Mouse (Mus musculus): Measurements from ENCODE around the gene Lyrm7. TPM values are rescaled to one million over a fixed set of nuclear protein-coding genes. Genes with fewer than 3 reads are reported as not detected.
A peak's percentile ranks its signal among the peaks of the same experiment; 100 is the strongest.

Lyrm7 gene
- polyA plus RNA-seq, 1 experiment = 25.3 TPM

- peaks cover 2% of the 10 kb centered on the region for H3K36me3 ChIP-seq (ENCODE audit: control insufficient read depth, insufficient read depth, low read length)
- H3K4me1 ChIP-seq (ENCODE audit: control insufficient read depth, insufficient read depth, low read length) = peaks cover 2% of the 10 kb centered on the region; the same call in 1 of the 2 replicates
- H3K4me3 ChIP-seq (ENCODE audit: control insufficient read depth, low read depth, low read length) = no peak overlapping the region
- no peak overlapping the region for H3K27ac ChIP-seq (ENCODE audit: control insufficient read depth, insufficient read depth, low read depth, low read length)
- TF ChIP-seq POLR2A (IDR thresholded peaks at IDR 0.05; ENCODE audit: control insufficient read depth, low read depth, low read length) (no peak), CTCF (IDR thresholded peaks at IDR 0.05; ENCODE audit: control insufficient read depth, insufficient read depth, insufficient replicate concordance, low read depth, low read length) (no peak)
- H3K27me3 ChIP-seq (ENCODE audit: control insufficient read depth, insufficient read depth, low read length) = no peaks in the 10 kb centered on the region
Observed at GRCm38 (mm10) chr11:54868445-54868844, 7.7 kb upstream of the Lyrm7 start.

GRCm38 (mm10) chr11:54867903-54868434 lies 7.3 kb upstream of the Lyrm7 start:
- peaks cover 2% of the 10 kb centered on the region; the same call in 1 of the 2 replicates for H3K4me1 ChIP-seq (ENCODE audit: control insufficient read depth, insufficient read depth, low read length)
- H3K36me3 ChIP-seq (ENCODE audit: control insufficient read depth, insufficient read depth, low read length) = peaks cover 2% of the 10 kb centered on the region; the same call in 1 of the 2 replicates
- TF ChIP-seq CTCF (IDR thresholded peaks at IDR 0.05; ENCODE audit: control insufficient read depth, insufficient read depth, insufficient replicate concordance, low read depth, low read length) = no peak
- no peak for TF ChIP-seq POLR2A (IDR thresholded peaks at IDR 0.05; ENCODE audit: control insufficient read depth, low read depth, low read length)
- H3K27me3 ChIP-seq (ENCODE audit: control insufficient read depth, insufficient read depth, low read length) = no peaks in the 10 kb centered on the region
- H3K4me3 ChIP-seq (ENCODE audit: control insufficient read depth, low read depth, low read length) = no peak overlapping the region
- no peak overlapping the region for H3K27ac ChIP-seq (ENCODE audit: control insufficient read depth, insufficient read depth, low read depth, low read length)

- H3K36me3 ChIP-seq (ENCODE audit: control insufficient read depth, insufficient read depth, low read length) = peaks cover 2% of the 10 kb centered on the region; the same call in 1 of the 2 replicates
- no peak for TF ChIP-seq CTCF (IDR thresholded peaks at IDR 0.05; ENCODE audit: control insufficient read depth, insufficient read depth, insufficient replicate concordance, low read depth, low read length)
- no peak for TF ChIP-seq POLR2A (IDR thresholded peaks at IDR 0.05; ENCODE audit: control insufficient read depth, low read depth, low read length)
Observed at GRCm38 (mm10) chr11:54867049-54867385, 6.3 kb upstream of the Lyrm7 start.

GRCm38 (mm10) chr11:54866119-54867048 lies 5.7 kb upstream of the Lyrm7 start, which contains the start of gene Hint1:
Hint1 (plus strand) TSS chr11:54866383.
- Histone ChIP-seq H3K4me3 (ENCODE audit: control insufficient read depth, low read depth, low read length) (peak within 1 kb of the TSS; percentile 99), H3K27ac (ENCODE audit: control insufficient read depth, insufficient read depth, low read depth, low read length) (peak within 1 kb of the TSS; percentile 99), H3K4me1 (ENCODE audit: control insufficient read depth, insufficient read depth, low read length) (peaks cover 2% of the 10 kb centered on the region; the same call in 1 of the 2 replicates), H3K27me3 (ENCODE audit: control insufficient read depth, insufficient read depth, low read length) (no peaks in the 10 kb centered on the region), H3K36me3 (ENCODE audit: control insufficient read depth, insufficient read depth, low read length) (peaks cover 2% of the 10 kb centered on the region; the same call in 1 of the 2 replicates)
- TF ChIP-seq CTCF (IDR thresholded peaks at IDR 0.05; ENCODE audit: control insufficient read depth, insufficient read depth, insufficient replicate concordance, low read depth, low read length) = no peak
- peak; percentile 86 for TF ChIP-seq POLR2A (IDR thresholded peaks at IDR 0.05; ENCODE audit: control insufficient read depth, low read depth, low read length)

More at GRCm38 (mm10) chr11:54867049-54867385, 6.3 kb upstream of the Lyrm7 start:
- peaks cover 2% of the 10 kb centered on the region; the same call in 1 of the 2 replicates for H3K4me1 ChIP-seq (ENCODE audit: control insufficient read depth, insufficient read depth, low read length)
- H3K27me3 ChIP-seq (ENCODE audit: control insufficient read depth, insufficient read depth, low read length) = no peaks in the 10 kb centered on the region
- peak overlapping the region; percentile 99 for H3K4me3 ChIP-seq (ENCODE audit: control insufficient read depth, low read depth, low read length)
- peak overlapping the region; percentile 99 for H3K27ac ChIP-seq (ENCODE audit: control insufficient read depth, insufficient read depth, low read depth, low read length)

- Histone ChIP-seq H3K4me1 (ENCODE audit: control insufficient read depth, insufficient read depth, low read length) (peaks cover 2% of the 10 kb centered on the region; the same call in 1 of the 2 replicates), H3K27me3 (ENCODE audit: control insufficient read depth, insufficient read depth, low read length) (no peaks in the 10 kb centered on the region), H3K4me3 (ENCODE audit: control insufficient read depth, low read depth, low read length) (peak overlapping the region; percentile 99), H3K27ac (ENCODE audit: control insufficient read depth, insufficient read depth, low read depth, low read length) (peak overlapping the region; percentile 19), H3K36me3 (ENCODE audit: control insufficient read depth, insufficient read depth, low read length) (peaks cover 2% of the 10 kb centered on the region; the same call in 1 of the 2 replicates)
- TF ChIP-seq CTCF (IDR thresholded peaks at IDR 0.05; ENCODE audit: control insufficient read depth, insufficient read depth, insufficient replicate concordance, low read depth, low read length) (no peak), POLR2A (IDR thresholded peaks at IDR 0.05; ENCODE audit: control insufficient read depth, low read depth, low read length) (no peak)
Observed at GRCm38 (mm10) chr11:54865330-54866085, 4.8 kb upstream of the Lyrm7 start.

- Histone ChIP-seq H3K4me1 (ENCODE audit: control insufficient read depth, insufficient read depth, low read length) (peaks cover 4% of the 10 kb centered on the region), H3K4me3 (ENCODE audit: control insufficient read depth, low read depth, low read length) (peak overlapping the region; percentile 37), H3K36me3 (ENCODE audit: control insufficient read depth, insufficient read depth, low read length) (no peaks in the 10 kb centered on the region), H3K27ac (ENCODE audit: control insufficient read depth, insufficient read depth, low read depth, low read length) (no peak overlapping the region), H3K27me3 (ENCODE audit: control insufficient read depth, insufficient read depth, low read length) (no peaks in the 10 kb centered on the region)
- TF ChIP-seq CTCF (IDR thresholded peaks at IDR 0.05; ENCODE audit: control insufficient read depth, insufficient read depth, insufficient replicate concordance, low read depth, low read length) = peak; percentile 33; the same call in 1 of the 2 replicates
- no peak for TF ChIP-seq POLR2A (IDR thresholded peaks at IDR 0.05; ENCODE audit: control insufficient read depth, low read depth, low read length)
Observed at GRCm38 (mm10) chr11:54862621-54863520, 2.2 kb upstream of the Lyrm7 start.

Measured in testis, adult 2 months (tissue).